Mouse (Mus musculus): Measurements from ENCODE around the gene Osbpl10.

GRCm38 (mm10) chr9:114996489-114996888, 18.1 kb downstream of the Osbpl10 start:
- no peak for TF ChIP-seq CTCF (IDR thresholded peaks at IDR 0.05; ENCODE audit: control insufficient read depth, insufficient read depth, low read length)
- no peak for TF ChIP-seq POLR2A (IDR thresholded peaks at IDR 0.05; ENCODE audit: borderline replicate concordance, control insufficient read depth, low read depth, low read length)

Data from bone marrow, adult 2 months (tissue).